Mouse (Mus musculus) CH12.LX (cell line): ENCODE measurements around the gene Dclre1b. TPM values are rescaled to one million over a fixed set of nuclear protein-coding genes. Genes with fewer than 3 reads are reported as not detected.

ENCODE experiments used
- DNase-seq: peaks from one replicate; pipeline ENCODE4 v3.0.0-alpha.2; 2013; ENCODE audit errors: extremely low read depth
- H3K27ac ChIP-seq: 2 replicates; pipeline ENCODE4 v1.5.1; 2012; ENCODE audit warnings: low read depth, mild to moderate bottlenecking, control low read depth, moderate library complexity; ENCODE audit not compliant: insufficient read depth
- H3K27me3 ChIP-seq: replicated peaks from 2 replicates; pipeline ENCODE3; 2012; ENCODE audit warnings: inconsistent platforms
- H3K36me3 ChIP-seq, 2 experiments: replicated peaks in 1 of 2; 2 replicates each; pipeline versions ENCODE3 to v1.6.1; 2012; ENCODE audit warnings: inconsistent platforms in 1 of 2, low read length in 1 of 2, mild to moderate bottlenecking in 1 of 2, mixed read lengths in 1 of 2, moderate library complexity in 1 of 2; ENCODE audit not compliant: control insufficient read depth in 1 of 2, insufficient read depth in 1 of 2
- H3K4me1 ChIP-seq, 2 experiments: 2 replicates each; pipeline ENCODE4 v1.6.1; 2012; ENCODE audit warnings: inconsistent platforms in 1 of 2, moderate library complexity in 1 of 2; ENCODE audit not compliant: insufficient read depth in 2 of 2, control insufficient read depth in 1 of 2
- H3K4me2 ChIP-seq: 2 replicates; pipeline ENCODE4 v1.6.1; 2012; ENCODE audit warnings: low read depth, mild to moderate bottlenecking, control low read depth; ENCODE audit not compliant: poor library complexity, insufficient read depth, severe bottlenecking
- H3K4me3 ChIP-seq, 3 experiments: fragments of 150-350 bp in 1 of 3; sonication (generic) in 1 of 3; replicated peaks in 1 of 3; 2 replicates each; pipeline versions ENCODE3 to v1.5.1; 2011 to 2012; ENCODE audit warnings: low read depth in 2 of 3, low read length in 2 of 3, mild to moderate bottlenecking in 2 of 3, moderate library complexity in 2 of 3, control low read depth in 1 of 3, improper control_type of control experiment in 1 of 3, inconsistent platforms in 1 of 3, mixed read lengths in 1 of 3; ENCODE audit not compliant: poor library complexity in 1 of 3
- H3K79me2 ChIP-seq: replicated peaks from 2 replicates; pipeline ENCODE4 v1.6.1; 2012; ENCODE audit warnings: mild to moderate bottlenecking, moderate library complexity; ENCODE audit not compliant: control insufficient read depth, poor library complexity, insufficient read depth, severe bottlenecking; ENCODE audit errors: extremely low read depth
- H3K9ac ChIP-seq: 2 replicates; pipeline ENCODE4 v1.6.1; 2012; ENCODE audit warnings: low read depth, mild to moderate bottlenecking, control low read depth, moderate library complexity; ENCODE audit not compliant: insufficient read depth
- H3K9me3 ChIP-seq: replicated peaks from 2 replicates; pipeline ENCODE3; 2012; ENCODE audit warnings: low read length, inconsistent platforms, mixed read lengths
- BHLHE40 ChIP-seq: IDR thresholded peaks from 2 replicates; pipeline ENCODE4 v1.6.1; 2011; ENCODE audit warnings: mild to moderate bottlenecking, low read depth, low read length, improper control_type of control experiment
- CHD1 ChIP-seq: IDR thresholded peaks from 2 replicates; pipeline ENCODE4 v1.6.1; 2012; ENCODE audit warnings: low read depth, low read length, improper control_type of control experiment, inconsistent platforms
- CHD2 ChIP-seq: IDR thresholded peaks from 2 replicates; pipeline ENCODE4 v1.6.1; 2011; ENCODE audit warnings: low read length, improper control_type of control experiment
- CTCF ChIP-seq, 2 experiments: IDR thresholded peaks in 1 of 2; conservative IDR thresholded peaks in 1 of 2; 2 replicates each; pipeline ENCODE4 v1.5.1; 2011 to 2012; ENCODE audit warnings: low read depth in 2 of 2, low read length in 2 of 2, improper control_type of control experiment in 1 of 2, inconsistent platforms in 1 of 2, mild to moderate bottlenecking in 1 of 2, moderate library complexity in 1 of 2
- E2F4 ChIP-seq: IDR thresholded peaks from 2 replicates; pipeline ENCODE4 v1.6.1; 2011; ENCODE audit warnings: low read depth, low read length, improper control_type of control experiment; ENCODE audit not compliant: insufficient replicate concordance
- ELF1 ChIP-seq: IDR thresholded peaks from 2 replicates; pipeline ENCODE4 v1.6.1; 2014; ENCODE audit warnings: low read depth, mild to moderate bottlenecking, inconsistent platforms, low read length, improper control_type of control experiment
- EP300 ChIP-seq: IDR thresholded peaks from 2 replicates; pipeline ENCODE4 v1.6.1; 2011; ENCODE audit warnings: low read length, improper control_type of control experiment
- ETS1 ChIP-seq: conservative IDR thresholded peaks from 2 replicates; pipeline ENCODE4 v1.6.1; 2012; ENCODE audit warnings: low read depth, mild to moderate bottlenecking, inconsistent platforms, low read length, improper control_type of control experiment, moderate library complexity
- GABPA ChIP-seq: IDR thresholded peaks from 2 replicates; pipeline ENCODE4 v1.6.1; 2012; ENCODE audit warnings: low read depth, low read length, improper control_type of control experiment, inconsistent platforms; ENCODE audit not compliant: insufficient replicate concordance
- HCFC1 ChIP-seq: IDR thresholded peaks from 2 replicates; pipeline ENCODE4 v1.6.1; 2012; ENCODE audit warnings: low read depth, mild to moderate bottlenecking, inconsistent platforms, low read length, improper control_type of control experiment
- IRF4 ChIP-seq: IDR thresholded peaks from 2 replicates; pipeline ENCODE4 v1.6.1; 2014; ENCODE audit warnings: low read depth, mild to moderate bottlenecking, inconsistent platforms, low read length, improper control_type of control experiment
- JUN ChIP-seq: IDR thresholded peaks from 2 replicates; pipeline ENCODE4 v1.6.1; 2011; ENCODE audit warnings: low read depth, mild to moderate bottlenecking, low read length, improper control_type of control experiment, moderate library complexity; ENCODE audit not compliant: insufficient read depth
- JUND ChIP-seq: conservative IDR thresholded peaks from 2 replicates; pipeline ENCODE4 v1.6.1; 2011; ENCODE audit warnings: low read depth, low read length, improper control_type of control experiment
- KAT2A ChIP-seq: IDR thresholded peaks from 2 replicates; pipeline ENCODE4 v1.6.1; 2012; ENCODE audit warnings: low read length, improper control_type of control experiment, inconsistent platforms; ENCODE audit not compliant: insufficient replicate concordance
- MAFK ChIP-seq: IDR thresholded peaks from 2 replicates; pipeline ENCODE4 v1.6.1; 2011; ENCODE audit warnings: low read length, improper control_type of control experiment; ENCODE audit not compliant: insufficient replicate concordance
- MAX ChIP-seq: IDR thresholded peaks from 2 replicates; pipeline ENCODE4 v1.6.1; 2011; ENCODE audit warnings: low read length, improper control_type of control experiment
- MAZ ChIP-seq: IDR thresholded peaks from 2 replicates; pipeline ENCODE4 v1.6.1; 2012; ENCODE audit warnings: low read depth, mild to moderate bottlenecking, inconsistent platforms, low read length, improper control_type of control experiment, moderate library complexity
- MEF2A ChIP-seq: IDR thresholded peaks from 2 replicates; pipeline ENCODE4 v1.6.1; 2014; ENCODE audit warnings: low read depth, mild to moderate bottlenecking, inconsistent platforms, low read length, improper control_type of control experiment, borderline replicate concordance
- MXI1 ChIP-seq: IDR thresholded peaks from 2 replicates; pipeline ENCODE4 v1.6.1; 2011; ENCODE audit warnings: mild to moderate bottlenecking, low read depth, low read length, improper control_type of control experiment
- MYC ChIP-seq: IDR thresholded peaks from 2 replicates; pipeline ENCODE4 v1.6.1; 2011; ENCODE audit warnings: low read depth, mild to moderate bottlenecking, improper control_type of control experiment, low read length
- NELFE ChIP-seq: IDR thresholded peaks from 2 replicates; pipeline ENCODE4 v1.6.1; 2011; ENCODE audit warnings: low read depth, low read length, improper control_type of control experiment
- NRF1 ChIP-seq: IDR thresholded peaks from 2 replicates; pipeline ENCODE4 v1.6.1; 2014; ENCODE audit warnings: low read depth, mild to moderate bottlenecking, inconsistent platforms, low read length, improper control_type of control experiment, moderate library complexity
- PAX5 ChIP-seq: IDR thresholded peaks from 2 replicates; pipeline ENCODE4 v1.6.1; 2012; ENCODE audit warnings: low read length, inconsistent platforms, mixed read lengths
- POLR2A ChIP-seq: IDR thresholded peaks from 2 replicates; pipeline ENCODE4 v1.6.1; 2011; ENCODE audit warnings: low read depth, mild to moderate bottlenecking, improper control_type of control experiment, low read length
- POLR2AphosphoS2 ChIP-seq: IDR thresholded peaks from 2 replicates; pipeline ENCODE4 v1.6.1; 2011; ENCODE audit warnings: low read depth, low read length, improper control_type of control experiment
- RAD21 ChIP-seq: IDR thresholded peaks from 2 replicates; pipeline ENCODE4 v1.6.1; 2011; ENCODE audit warnings: low read depth, mild to moderate bottlenecking, low read length, improper control_type of control experiment, moderate library complexity
- RCOR1 ChIP-seq: conservative IDR thresholded peaks from 2 replicates; pipeline ENCODE4 v1.6.1; 2012; ENCODE audit warnings: low read depth, mild to moderate bottlenecking, inconsistent platforms, low read length, improper control_type of control experiment
- SIN3A ChIP-seq: IDR thresholded peaks from 2 replicates; pipeline ENCODE4 v1.6.1; 2012; ENCODE audit warnings: low read length, improper control_type of control experiment, inconsistent platforms
- SMC3 ChIP-seq: IDR thresholded peaks from 2 replicates; pipeline ENCODE4 v1.6.1; 2011; ENCODE audit warnings: low read depth, low read length, improper control_type of control experiment
- TBP ChIP-seq: conservative IDR thresholded peaks from 2 replicates; pipeline ENCODE4 v1.6.1; 2011; ENCODE audit warnings: low read depth, low read length, improper control_type of control experiment
- TCF12 ChIP-seq: IDR thresholded peaks from 2 replicates; pipeline ENCODE4 v1.6.1; 2014; ENCODE audit warnings: low read depth, mild to moderate bottlenecking, inconsistent platforms, low read length, improper control_type of control experiment
- UBTF ChIP-seq: IDR thresholded peaks from 2 replicates; pipeline ENCODE4 v1.6.1; 2012; ENCODE audit warnings: low read depth, mild to moderate bottlenecking, inconsistent platforms, low read length, improper control_type of control experiment, moderate library complexity
- USF1 ChIP-seq: IDR thresholded peaks from 2 replicates; pipeline ENCODE4 v1.6.1; 2014; ENCODE audit warnings: low read depth, mild to moderate bottlenecking, inconsistent platforms, low read length, improper control_type of control experiment
- USF2 ChIP-seq: conservative IDR thresholded peaks from 2 replicates; pipeline ENCODE4 v1.6.1; 2011; ENCODE audit warnings: low read depth, low read length, improper control_type of control experiment
- ZNF384 ChIP-seq: IDR thresholded peaks from 2 replicates; pipeline ENCODE4 v1.6.1; 2012; ENCODE audit warnings: low read depth, low read length, improper control_type of control experiment, inconsistent platforms
- dilution Hi-C: fragments of 300-500 bp; cut with MboI; formaldehyde crosslinking; loops from 2 replicates; pipeline ENCODE4 v1.14.3; 2020; ENCODE audit warnings: low sequenced_read_pairs; ENCODE audit not compliant: extremely low pct_unique_long_range_greater_than_20kb, extremely low pct_ligation_motif_present
- in situ Hi-C: fragments of 300-500 bp; cut with MboI; formaldehyde crosslinking; loops from 3 replicates; pipeline ENCODE4 v1.14.3; 2019; ENCODE audit warnings: low sequenced_read_pairs, low pct_ligation_motif_present, low pct_unique_long_range_greater_than_20kb, mixed read lengths
- polyA plus RNA-seq: library from polyadenylated mRNA; unstranded; fragments of >175 nt; gene quantifications from 2 replicates; pipeline ENCODE4 v1.2.1, GENCODE M21; 2012; ENCODE audit warnings: low read depth; ENCODE audit not compliant: insufficient read length
- total RNA-seq, 2 experiments: library from RNA; depleted of rRNA; stranded (reverse); fragments of 300-350 nt in 1 of 2; fragments of >200 nt in 1 of 2; gene quantifications; 2 replicates each; pipeline ENCODE4 v1.2.3; 2012 to 2014

Dclre1b gene
- total and polyA plus RNA-seq, 3 experiments, result 10.2 to 32.2 (median 16.7) TPM

GRCm38 (mm10) chr3:103851481-103851880 is 42.2 kb upstream of the Dclre1b start (continued):
- no peak for TF ChIP-seq MAFK

DNA sequence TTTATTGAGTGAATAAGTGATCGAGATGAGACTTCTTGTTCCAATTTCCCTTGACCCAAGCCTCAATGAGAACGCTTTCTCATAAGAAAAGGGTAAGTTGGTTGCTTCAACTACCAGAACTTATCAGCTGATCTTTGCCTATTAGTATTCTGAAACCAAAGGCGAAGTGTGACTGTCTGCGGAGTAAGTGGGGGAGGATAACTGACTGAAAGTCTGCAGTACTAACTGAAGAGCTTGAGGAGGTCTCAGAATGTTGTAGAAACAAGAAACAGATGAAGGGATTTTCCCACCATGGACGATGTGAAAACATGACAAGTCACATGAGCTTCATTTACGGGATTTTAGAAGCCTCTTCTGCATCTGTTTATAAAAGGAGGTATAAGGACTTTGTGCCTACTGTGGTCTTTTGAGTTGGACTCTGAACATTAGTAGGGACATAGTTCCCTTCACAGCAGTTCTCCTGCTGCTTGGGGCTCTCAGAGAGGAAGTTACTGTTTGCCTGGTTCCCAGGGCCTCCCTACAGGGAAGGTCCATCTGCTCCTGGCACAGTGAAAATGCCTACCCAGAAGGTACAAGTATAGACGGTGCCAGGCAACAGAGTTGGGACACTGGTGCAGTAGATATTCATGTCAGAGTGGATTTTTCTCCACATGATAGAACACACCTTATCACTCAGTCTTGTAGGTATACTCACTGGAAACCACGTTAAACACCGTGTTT is 41.6 kb upstream of the Dclre1b start:
- peak; percentile 90 for DNase-seq
- peak overlapping the region; percentile 82 for H3K9ac ChIP-seq
- H3K27ac ChIP-seq, result peak overlapping the region; percentile 100
- peak overlapping the region; percentile 100 for H3K4me2 ChIP-seq
- peaks cover 18% of the 10 kb centered on the region for H3K79me2 ChIP-seq
- H3K27me3 ChIP-seq, result no peaks in the 10 kb centered on the region
- in situ Hi-C loops (no loop called here), dilution Hi-C loops (no loop called here)
- peaks cover 5 to 75% of the 10 kb centered on the region in 2 experiments; a peak in 3 of 4 replicates for H3K4me1 ChIP-seq
- H3K4me3 ChIP-seq, result peak overlapping the region; percentile 38 to 63 (median 44)
- H3K36me3 ChIP-seq, result peaks cover 12 to 33% of the 10 kb centered on the region in 2 experiments
- H3K9me3 ChIP-seq, result no peaks in the 10 kb centered on the region
- TF ChIP-seq KAT2A, result 0 out of 2 replicates have a peak, but pooled peaks have one; percentile 15
- TF ChIP-seq POLR2A, result peak; percentile 52; the same call in 1 of the 2 replicates
- TF ChIP-seq CHD2, result peak; percentile 80
- peak; percentile 28; the same call in 1 of the 2 replicates for TF ChIP-seq NELFE
- TF ChIP-seq MAZ, result 0 out of 2 replicates have a peak, but pooled peaks have one; percentile 51
- TF ChIP-seq USF1, result peak; percentile 68
- peak; percentile 98 for TF ChIP-seq BHLHE40
- no peak; the same call in 1 of the 2 replicates for TF ChIP-seq MEF2A
- TF ChIP-seq USF2, result peak; percentile 53
- TF ChIP-seq ETS1, result peak; percentile 95
- TF ChIP-seq IRF4, result peak; percentile 89
- no peak for TF ChIP-seq NRF1
- no peak for TF ChIP-seq POLR2AphosphoS2
- TF ChIP-seq CHD1, result no peak; the same call in 1 of the 2 replicates
- TF ChIP-seq RCOR1, result 0 out of 2 replicates have a peak, but pooled peaks have one; percentile 17
- 0 out of 2 replicates have a peak, but pooled peaks have one; percentile 17 for TF ChIP-seq ELF1
- no peak; the same call in 1 of the 2 replicates for TF ChIP-seq MXI1
- TF ChIP-seq SMC3, result peak; percentile 9; the same call in 1 of the 2 replicates
- TF ChIP-seq MAFK, result peak; percentile 39; the same call in 1 of the 2 replicates
- TF ChIP-seq SIN3A, result peak; percentile 81; the same call in 1 of the 2 replicates
- no peak for TF ChIP-seq E2F4
- TF ChIP-seq MAX, result peak; percentile 67
- peak; percentile 91; the same call in 1 of the 2 replicates for TF ChIP-seq TBP
- no peak for TF ChIP-seq RAD21
- TF ChIP-seq HCFC1, result peak; percentile 30; the same call in 1 of the 2 replicates
- TF ChIP-seq MYC, result peak; percentile 88
- TF ChIP-seq GABPA, result no peak
- TF ChIP-seq PAX5, result no peak
- peak; percentile 56 for TF ChIP-seq JUND
- TF ChIP-seq TCF12, result 0 out of 2 replicates have a peak, but pooled peaks have one; percentile 52
- peak; percentile 35; the same call in 1 of the 2 replicates for TF ChIP-seq JUN
- TF ChIP-seq CTCF (conservative IDR thresholded peaks at IDR 0.05 in 1 of 2, IDR thresholded peaks at IDR 0.05 in 1 of 2; ENCODE audit: low read depth in 2 of 2, low read length in 2 of 2), result no peak
- TF ChIP-seq UBTF, result no peak
- TF ChIP-seq EP300, result peak; percentile 79; the same call in 1 of the 2 replicates
- no peak for TF ChIP-seq ZNF384
